Mouse (Mus musculus) layer of hippocampus, adult 8-10 months (tissue): ENCODE measurements around the gene Fgfr2. TPM values are rescaled to one million over a fixed set of nuclear protein-coding genes. Genes with fewer than 3 reads are reported as not detected.

ENCODE experiments used
- DNase-seq, 2 experiments: peaks; one replicate each; pipeline ENCODE4 v3.0.0; 2022; ENCODE audit warnings: low spot score in 2 of 2
- total RNA-seq, 4 experiments: library from RNA; stranded (reverse); gene quantifications; 2 replicates each; pipeline ENCODE4 v1.2.4; 2022

Fgfr2 gene
- total RNA-seq, 4 experiments from 2014 or later, result 60.7 to 72.9 (median 65.8) TPM

DNA sequence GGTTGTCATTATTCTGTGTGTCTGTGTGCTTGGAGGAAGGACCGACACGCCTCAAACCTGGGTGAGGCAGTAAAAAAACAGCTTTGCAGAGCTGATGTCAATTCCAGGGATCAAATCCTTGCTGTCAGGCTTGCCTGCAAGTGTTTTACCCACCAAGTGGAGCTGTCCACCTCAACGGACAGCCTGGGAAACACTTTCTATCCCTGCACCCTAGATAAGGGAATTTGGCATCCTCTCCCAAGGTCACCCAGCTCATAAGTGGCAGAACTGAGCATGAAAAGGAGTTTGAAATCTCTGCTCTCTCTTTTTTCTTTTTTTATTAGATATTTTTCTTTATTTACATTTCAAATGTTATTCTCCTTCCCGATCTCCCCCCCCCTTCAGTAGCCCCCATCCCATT lies 1312.2 kb downstream of the Fgfr2 start:
- DNase-seq, result no peak

DNA sequence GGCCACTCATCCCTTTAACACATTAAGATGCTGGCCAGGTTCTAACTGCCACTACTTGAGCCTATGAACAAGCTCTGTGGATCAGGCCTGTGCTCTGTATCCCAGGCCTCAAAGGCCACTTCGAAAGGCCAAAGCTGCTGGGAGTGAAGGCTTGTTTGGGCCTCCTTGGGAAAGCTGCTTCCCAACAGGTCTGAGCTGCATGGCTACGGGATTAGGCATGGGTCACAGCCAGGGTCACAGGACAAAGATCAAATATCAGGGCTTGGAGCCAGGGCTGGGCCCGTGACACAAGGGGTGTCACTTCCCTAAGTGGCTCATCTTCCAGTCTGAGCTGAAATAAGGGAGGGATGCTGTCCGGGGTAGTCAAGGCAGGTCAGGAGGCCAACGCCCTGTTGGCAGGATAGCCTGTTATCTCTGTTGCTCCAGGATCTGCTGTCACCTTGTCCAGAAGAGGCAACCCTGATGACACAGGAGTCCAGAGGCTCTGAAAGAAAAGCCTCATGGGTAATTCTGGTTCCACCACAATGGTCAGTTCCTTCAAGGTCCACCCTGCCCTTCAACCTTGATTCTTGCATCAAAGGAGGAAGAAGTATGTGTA lies 1313.5 kb downstream of the Fgfr2 start:
- no peak for DNase-seq

DNA sequence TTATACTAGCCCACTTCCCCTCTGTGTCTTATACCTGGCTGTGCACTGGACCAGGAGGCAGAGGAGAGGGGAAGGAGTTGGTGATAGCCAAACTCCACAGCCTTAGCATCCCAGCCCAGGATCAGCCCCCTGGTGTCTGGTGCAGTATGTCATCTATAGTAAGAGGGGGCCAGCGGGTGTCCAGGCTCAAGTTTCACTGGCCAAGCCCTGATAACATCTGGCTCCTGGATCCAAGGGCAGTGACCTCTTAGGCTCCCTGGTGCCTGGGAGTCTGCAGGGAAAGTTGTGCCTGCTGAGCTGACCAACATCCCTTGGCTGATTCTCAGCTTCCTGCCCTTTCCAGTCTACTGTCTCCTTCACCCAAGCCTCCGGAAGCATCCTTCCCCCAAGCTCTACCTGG lies 1315.9 kb downstream of the Fgfr2 start:
- no peak for DNase-seq

DNA sequence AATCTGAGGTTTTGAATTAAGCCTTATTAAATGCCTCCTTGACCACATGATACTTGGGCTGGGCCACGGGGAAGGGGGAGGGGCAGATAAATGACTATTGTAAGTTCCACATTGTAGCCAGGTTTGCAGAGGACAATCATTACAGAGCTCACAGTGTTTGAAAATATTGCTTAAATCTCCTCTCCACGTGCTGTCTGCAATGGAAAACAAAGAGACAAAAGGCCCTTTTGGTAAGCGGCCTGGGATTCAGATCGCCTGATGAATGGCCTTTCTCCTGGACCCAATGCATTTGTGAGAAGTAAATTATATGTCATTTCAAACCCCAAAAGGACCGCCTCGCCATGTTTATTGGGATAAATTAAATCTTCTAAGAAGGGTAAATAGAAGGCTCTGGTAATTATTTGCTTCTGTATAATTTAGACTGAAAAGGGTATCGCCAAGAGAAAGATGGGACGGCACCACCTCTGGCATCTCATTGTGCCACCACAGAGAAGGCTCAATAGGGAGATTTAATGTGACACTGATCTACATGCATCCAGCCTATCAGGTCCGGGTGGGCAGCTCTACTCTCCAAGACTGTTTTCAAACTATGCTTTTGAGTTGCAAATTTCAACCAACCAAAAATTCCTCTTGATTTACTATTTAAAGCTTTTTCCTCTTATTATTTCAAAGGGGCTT lies 1317.5 kb downstream of the Fgfr2 start:
- DNase-seq, result no peak

DNA sequence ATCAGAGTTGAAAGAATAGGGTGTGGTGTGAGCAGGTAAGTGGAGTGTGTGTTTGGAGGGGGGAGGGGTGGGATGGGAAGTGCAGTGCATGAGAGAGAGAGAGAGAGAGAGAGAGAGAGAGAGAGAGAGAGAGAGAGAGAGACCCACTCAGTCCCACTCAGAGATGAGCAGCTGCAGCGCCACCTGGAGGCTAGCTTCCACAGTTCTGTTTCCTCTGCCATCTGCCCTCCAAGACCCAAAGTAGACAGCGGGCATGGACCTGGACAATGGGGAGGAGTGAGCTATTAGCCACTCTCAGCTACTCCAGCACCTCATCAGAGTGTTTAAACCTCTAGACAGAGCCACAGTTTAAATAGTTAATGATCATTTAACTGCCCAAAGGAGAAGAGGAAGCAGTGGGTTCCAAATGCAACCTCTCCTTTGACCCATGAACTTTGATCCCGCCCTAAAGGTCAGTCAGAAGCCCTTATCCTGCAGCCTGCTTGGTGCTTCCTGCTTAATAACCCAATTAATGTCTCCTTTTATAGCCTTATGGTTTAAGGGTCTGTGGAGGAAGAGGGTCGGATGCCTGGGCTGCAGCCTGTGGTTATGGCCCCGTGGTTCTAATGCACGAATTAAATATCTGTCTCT lies 1322.6 kb downstream of the Fgfr2 start:
- DNase-seq, result no peak

- no peak for DNase-seq
Measured at GRCm38 (mm10) chr7:131797161-131797560, 1326.0 kb downstream of the Fgfr2 start.

DNA sequence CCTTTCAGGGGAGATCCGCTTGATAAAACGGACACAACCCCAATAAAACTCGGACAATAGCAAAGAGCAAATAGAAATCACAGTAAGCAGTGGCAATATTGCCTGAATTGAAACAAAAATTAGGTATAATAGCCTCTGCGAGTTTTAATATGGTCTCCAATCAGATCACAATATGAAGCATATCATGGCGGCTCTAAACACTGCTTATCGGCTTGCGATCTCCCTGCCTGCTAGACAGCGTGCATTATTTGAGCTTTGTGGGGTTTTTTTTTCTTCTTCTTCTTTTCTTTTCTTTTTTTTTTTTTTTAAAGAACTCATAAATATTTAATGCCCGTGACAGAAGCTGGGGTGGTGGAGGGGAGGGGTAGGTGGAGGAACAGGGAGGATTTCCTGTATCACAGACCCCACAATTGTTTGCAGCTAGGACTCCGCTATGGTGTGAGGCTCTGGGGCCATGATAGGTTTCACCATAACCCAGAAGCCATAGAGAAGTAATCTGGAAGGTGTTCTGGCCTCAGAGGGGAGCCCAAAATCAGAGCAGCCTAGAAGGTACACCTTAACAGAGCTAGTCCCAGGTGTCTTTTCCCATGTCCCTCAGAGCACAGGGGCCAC lies 1334.4 kb downstream of the Fgfr2 start:
- no peak for DNase-seq

- DNase-seq, result no peak
Measured at GRCm38 (mm10) chr7:131785721-131786120, 1337.4 kb downstream of the Fgfr2 start.

DNA sequence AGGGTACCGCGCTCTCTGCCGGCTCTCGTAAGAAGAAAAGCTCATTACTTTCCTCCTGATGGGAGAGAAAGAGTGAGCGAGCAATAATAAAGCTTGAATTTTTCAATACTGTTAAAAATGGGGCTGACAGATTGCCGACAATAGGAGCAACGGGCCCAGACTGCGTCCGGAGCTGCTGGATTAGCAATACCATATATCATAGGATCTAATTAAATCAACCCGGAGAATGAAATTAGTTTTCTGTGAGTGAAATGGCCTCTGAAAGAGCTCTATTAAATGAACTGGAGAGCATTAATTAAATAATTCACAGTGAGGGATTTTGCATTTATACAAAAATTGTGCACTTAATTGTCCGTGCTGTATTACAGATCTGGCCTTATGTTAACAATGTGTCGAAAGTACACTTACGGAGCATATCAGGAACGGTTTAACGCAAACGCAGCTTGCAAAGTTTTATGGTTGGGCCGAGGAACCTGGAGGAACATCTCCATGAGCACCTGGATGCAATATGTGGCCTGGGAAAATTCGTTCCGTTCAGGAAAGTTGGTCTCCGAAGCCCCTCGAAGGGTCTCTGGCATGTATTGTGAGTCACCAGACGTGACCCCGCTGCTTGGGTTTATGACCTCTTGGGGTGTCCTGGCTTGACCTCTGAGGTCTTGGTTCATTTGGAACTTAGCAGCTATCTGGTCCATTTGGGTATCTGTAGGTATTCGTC lies 1344.7 kb downstream of the Fgfr2 start:
- DNase-seq, result no peak

DNA sequence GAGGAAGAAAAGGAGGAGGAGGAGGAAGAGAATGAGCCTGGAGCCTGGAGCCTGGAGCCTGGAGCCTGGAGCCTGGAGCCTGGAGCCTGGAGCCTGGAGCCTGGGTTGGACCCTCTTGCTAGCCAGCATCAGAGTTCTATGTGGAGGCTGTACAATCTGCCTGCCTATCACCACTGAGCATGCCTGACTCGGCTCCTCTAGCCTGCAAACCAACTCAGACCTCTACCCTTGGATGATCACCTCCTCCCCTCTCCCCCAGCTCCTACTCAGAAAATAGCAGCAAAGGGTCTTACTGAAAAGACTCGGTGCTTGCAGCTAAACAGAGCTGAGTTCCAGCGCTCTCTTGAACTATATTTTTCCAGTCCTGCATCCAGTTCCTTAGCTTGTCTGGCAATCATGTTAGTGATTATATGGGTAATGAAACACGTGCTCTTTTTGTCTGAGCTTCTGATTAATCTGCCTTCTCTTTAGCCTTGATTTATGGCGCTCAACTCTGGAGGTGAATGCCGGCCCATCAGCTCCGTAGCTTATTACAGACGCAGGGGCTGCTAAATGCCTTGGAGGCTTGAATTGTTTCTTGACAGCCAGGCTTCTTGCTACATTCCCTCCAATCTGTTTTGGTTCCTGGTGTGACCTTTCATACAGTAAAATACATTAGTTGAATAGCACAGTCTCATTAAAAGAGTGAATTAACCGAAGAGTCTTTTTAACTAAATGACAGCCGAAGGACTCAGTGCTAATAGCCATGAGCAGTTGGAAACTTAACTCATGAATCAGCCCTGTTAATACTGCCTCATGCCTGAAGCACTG lies 1345.5 kb downstream of the Fgfr2 start:
- DNase-seq, result no peak

- DNase-seq, result peak; percentile 14 to 48
Measured at GRCm38 (mm10) chr7:131776191-131776752, 1346.9 kb downstream of the Fgfr2 start.

GRCm38 (mm10) chr7:131757922-131758321 lies 1365.2 kb downstream of the Fgfr2 start:
- no peak for DNase-seq

DNA sequence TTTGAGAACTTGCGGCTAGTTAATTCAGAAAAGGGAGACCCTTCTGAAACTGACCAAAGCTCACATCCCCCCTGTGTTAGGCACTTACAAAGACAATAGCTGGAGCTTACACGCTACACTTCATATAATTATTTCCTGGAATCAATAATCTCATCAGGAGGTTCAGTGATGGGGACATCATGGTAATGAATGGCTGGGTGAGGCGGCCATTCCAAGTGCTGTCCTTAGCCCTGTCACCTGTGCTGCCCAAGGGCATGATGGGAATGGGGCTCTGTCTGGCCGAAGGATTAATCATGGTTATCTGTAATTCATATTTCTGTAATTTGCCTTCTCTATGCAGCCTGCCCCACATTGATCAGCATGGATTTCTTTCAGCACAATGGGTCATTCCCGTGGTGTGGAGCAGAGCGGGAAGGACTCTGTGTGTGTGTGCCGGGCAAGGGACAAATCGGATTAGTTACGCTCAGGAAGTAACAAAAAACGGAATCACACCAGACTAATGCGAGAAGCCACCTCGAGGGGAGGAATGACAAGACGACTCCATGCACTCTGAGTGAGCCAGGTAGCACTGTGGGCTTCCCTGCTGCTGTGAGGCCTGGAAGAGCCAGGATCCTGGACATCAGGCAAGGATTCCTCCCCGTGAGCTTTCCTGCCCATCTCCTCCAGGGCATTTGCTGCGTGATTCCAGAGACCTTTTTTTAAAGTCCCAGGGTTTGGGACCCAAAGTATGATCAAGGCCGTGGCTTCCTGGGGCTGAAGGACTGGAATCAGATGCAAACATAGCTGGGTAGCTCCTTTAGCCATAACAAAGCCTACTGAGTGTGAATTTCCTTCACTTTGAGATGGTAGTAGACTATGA lies 1375.8 kb downstream of the Fgfr2 start:
- DNase-seq, result no peak

GRCm38 (mm10) chr7:131746752-131747151 lies 1376.4 kb downstream of the Fgfr2 start:
- peak; percentile 6 to 20 for DNase-seq

- no peak for DNase-seq
Measured at GRCm38 (mm10) chr7:131743193-131743592, 1380.0 kb downstream of the Fgfr2 start.

DNA sequence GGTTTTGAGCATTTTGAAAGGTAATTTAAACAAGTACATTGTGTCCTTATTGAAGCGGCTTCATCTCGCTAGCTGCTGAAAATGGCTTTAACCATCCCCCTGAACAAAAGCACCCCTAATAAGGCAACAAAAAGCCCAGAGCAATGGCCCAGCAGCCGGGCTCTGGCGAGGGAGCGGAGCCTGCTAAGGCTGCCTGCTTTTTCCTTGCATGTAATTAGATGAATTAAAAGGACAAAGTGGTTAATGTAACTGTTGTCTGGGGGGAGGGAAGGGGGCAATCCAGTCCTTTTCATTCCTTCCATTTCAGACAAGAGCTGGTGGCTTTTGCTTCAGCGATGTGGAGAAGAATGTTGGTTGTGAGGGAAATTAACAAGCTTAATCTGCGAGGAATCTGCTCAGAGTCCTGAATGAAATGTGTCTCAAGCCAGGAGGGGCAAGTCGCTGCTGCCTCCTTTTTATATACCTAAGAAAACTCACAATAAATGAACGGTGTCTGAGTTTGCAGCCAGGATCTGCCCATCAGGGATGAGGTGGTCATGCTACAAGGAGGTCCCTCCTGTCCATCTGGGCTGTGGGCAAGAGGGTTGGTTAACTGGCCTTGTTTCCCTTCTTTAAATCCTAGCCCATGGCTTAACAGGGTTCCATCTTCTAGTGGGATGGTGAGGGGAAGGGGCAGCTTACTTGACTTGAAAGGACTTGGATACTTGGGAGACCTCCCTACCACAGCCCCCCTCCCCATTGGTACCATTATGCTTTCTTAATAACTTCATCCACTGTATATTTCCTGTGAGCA lies 1400.2 kb downstream of the Fgfr2 start:
- no peak for DNase-seq

DNA sequence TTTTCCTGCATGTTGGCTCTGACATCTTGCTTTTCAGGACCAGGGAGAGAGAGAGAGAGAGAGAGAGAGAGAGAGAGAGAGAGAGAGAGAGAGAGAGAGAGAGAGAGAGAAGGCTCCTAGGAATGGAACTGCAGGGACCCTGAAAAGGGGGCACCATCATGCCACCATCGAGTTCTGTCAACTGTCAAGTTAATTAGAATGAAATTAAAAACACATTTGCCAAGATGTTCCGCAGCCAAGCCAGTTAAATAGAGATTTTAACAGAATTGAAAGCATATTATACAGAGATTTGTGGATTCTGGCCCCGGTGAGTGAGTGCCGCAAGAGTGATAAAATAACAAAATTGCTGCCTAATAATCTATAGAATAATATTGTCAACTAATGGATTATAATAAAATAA lies 1400.8 kb downstream of the Fgfr2 start:
- DNase-seq, result no peak

- no peak for DNase-seq
Measured at GRCm38 (mm10) chr7:131718280-131718679, 1404.9 kb downstream of the Fgfr2 start.

DNA sequence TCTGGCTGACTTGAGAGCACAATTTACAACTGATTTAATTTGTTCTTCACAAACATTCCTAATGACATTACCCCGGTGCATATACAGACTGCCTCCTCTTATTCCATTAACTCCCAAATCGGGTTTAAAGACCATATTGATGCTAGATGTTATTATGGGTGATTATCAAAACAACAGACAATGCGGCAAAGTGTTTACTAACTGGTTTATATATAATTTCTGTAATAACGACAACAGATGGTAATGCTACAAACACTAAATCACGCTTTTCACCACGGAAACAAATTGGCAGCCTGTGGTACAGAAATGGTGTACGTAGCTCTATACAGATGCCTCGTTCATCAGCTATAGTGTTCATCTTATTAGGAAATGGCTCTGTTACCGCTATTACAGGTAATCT lies 1410.1 kb downstream of the Fgfr2 start:
- DNase-seq, result no peak
